Mouse (Mus musculus): Measurements from ENCODE around the gene Macf1.

The Macf1 gene

GRCm38 (mm10) chr4:123684260-123684659, at the start of gene Macf1:
Gene Macf1 (minus strand): TSS chr4:123684360.
- DNase-seq, result no peak

GRCm38 (mm10) chr4:123733532-123733931, 49.4 kb upstream of the Macf1 start:
- DNase-seq, result no peak

GRCm38 (mm10) chr4:123732921-123733320, 48.8 kb upstream of the Macf1 start:
- no peak for DNase-seq

GRCm38 (mm10) chr4:123732163-123732910, 48.2 kb upstream of the Macf1 start:
- no peak for DNase-seq

- DNase-seq, result no peak
Measured at GRCm38 (mm10) chr4:123721761-123722160, 37.6 kb upstream of the Macf1 start.

GRCm38 (mm10) chr4:123718434-123718780, 34.2 kb upstream of the Macf1 start:
- no peak for DNase-seq

GRCm38 (mm10) chr4:123717574-123718433, 33.6 kb upstream of the Macf1 start, which contains the start of gene Ndufs5:
Gene Ndufs5 (minus strand): TSS chr4:123718202.
- DNase-seq, result peak; percentile 99

- DNase-seq, result no peak
Measured at GRCm38 (mm10) chr4:123712431-123712830, 28.3 kb upstream of the Macf1 start.

- DNase-seq, result no peak
Measured at GRCm38 (mm10) chr4:123707340-123707739, 23.2 kb upstream of the Macf1 start.

GRCm38 (mm10) chr4:123705340-123705739, 21.2 kb upstream of the Macf1 start:
- no peak for DNase-seq

GRCm38 (mm10) chr4:123693384-123693783, 9.2 kb upstream of the Macf1 start:
- DNase-seq, result no peak

GRCm38 (mm10) chr4:123692071-123692470, 7.9 kb upstream of the Macf1 start:
- DNase-seq, result no peak

GRCm38 (mm10) chr4:123690311-123690710, 6.2 kb upstream of the Macf1 start:
- no peak for DNase-seq

- DNase-seq, result peak; percentile 48
Measured at GRCm38 (mm10) chr4:123687025-123687781, 3.0 kb upstream of the Macf1 start.

- DNase-seq, result no peak
Measured at GRCm38 (mm10) chr4:123686368-123687024, 2.3 kb upstream of the Macf1 start.

GRCm38 (mm10) chr4:123685506-123686242, 1.5 kb upstream of the Macf1 start:
- no peak for DNase-seq

GRCm38 (mm10) chr4:123685046-123685445, 886 bp upstream of the Macf1 start:
- no peak for DNase-seq

GRCm38 (mm10) chr4:123682291-123682690, 1.9 kb downstream of the Macf1 start:
- DNase-seq, result no peak

- DNase-seq, result no peak
Measured at GRCm38 (mm10) chr4:123680962-123681361, 3.2 kb downstream of the Macf1 start.

GRCm38 (mm10) chr4:123677060-123677804, 6.9 kb downstream of the Macf1 start:
- DNase-seq, result no peak

- no peak for DNase-seq
Measured at GRCm38 (mm10) chr4:123670598-123670997, 13.6 kb downstream of the Macf1 start.
